Mouse (Mus musculus) bone marrow macrophage, adult 2 months (primary cell): Measurements from ENCODE around the gene Magi2. TPM values are rescaled to one million over a fixed set of nuclear protein-coding genes. Genes with fewer than 3 reads are reported as not detected.

ENCODE experiments used
- H3K27ac ChIP-seq: 2 replicates; pipeline ENCODE4 v1.5.1; 2012; ENCODE audit warnings: low read depth, low read length; ENCODE audit not compliant: insufficient read depth
- H3K4me1 ChIP-seq: 2 replicates; pipeline ENCODE4 v1.6.1; 2012; ENCODE audit warnings: low read length; ENCODE audit not compliant: control insufficient read depth, insufficient read depth
- H3K4me3 ChIP-seq: 2 replicates; pipeline ENCODE4 v1.5.1; 2012; ENCODE audit warnings: mild to moderate bottlenecking, low read length, moderate library complexity; ENCODE audit not compliant: insufficient read depth
- CTCF ChIP-seq: IDR thresholded peaks from 2 replicates; pipeline ENCODE4 v1.5.1; 2012; ENCODE audit warnings: low read depth, mild to moderate bottlenecking, low read length, moderate library complexity
- POLR2A ChIP-seq: IDR thresholded peaks from 2 replicates; pipeline ENCODE4 v1.6.1; 2012; ENCODE audit warnings: mild to moderate bottlenecking, low read depth, low read length, borderline replicate concordance
- polyA plus RNA-seq: library from polyadenylated mRNA; stranded (reverse); fragments of >200 nt; gene quantifications from 2 replicates; pipeline ENCODE4 v1.2.4, GENCODE M21; 2012; ENCODE audit not compliant: missing spikeins, insufficient read depth, insufficient read length

Magi2 gene
- polyA plus RNA-seq, 1 experiment, result 0.46 TPM

DNA sequence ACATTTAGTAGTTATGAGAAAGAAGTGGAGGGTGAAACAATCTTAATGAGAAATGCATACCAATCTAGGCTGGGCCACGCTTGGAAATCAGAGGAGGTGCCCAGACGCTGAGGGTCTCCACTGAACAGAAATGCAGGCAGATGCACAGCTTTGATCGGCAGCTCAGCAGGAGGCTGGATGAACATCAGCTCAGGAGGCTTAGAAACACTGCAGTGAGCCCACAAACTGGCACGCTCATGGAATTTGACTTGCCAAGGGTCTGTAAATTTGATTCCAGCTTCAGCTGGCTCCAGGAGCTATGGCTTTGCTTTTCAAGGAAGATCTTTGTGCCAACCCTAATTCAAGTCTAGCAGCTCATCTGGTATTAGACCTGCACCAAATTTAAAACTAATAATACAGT, 187.7 kb downstream of the Magi2 start:
- H3K27ac ChIP-seq, result no peak overlapping the region
- no peak for TF ChIP-seq POLR2A
- TF ChIP-seq CTCF, result no peak
- H3K4me3 ChIP-seq, result no peak overlapping the region
- H3K4me1 ChIP-seq, result no peaks in the 10 kb centered on the region

GRCm38 (mm10) chr5:19429290-19429689, 202.5 kb downstream of the Magi2 start:
- TF ChIP-seq CTCF, result no peak
- TF ChIP-seq POLR2A, result no peak
- Histone ChIP-seq H3K27ac (no peak overlapping the region), H3K4me1 (no peaks in the 10 kb centered on the region), H3K4me3 (no peak overlapping the region)

- Histone ChIP-seq H3K4me3 (no peak overlapping the region), H3K27ac (no peak overlapping the region)
- TF ChIP-seq CTCF (no peak), POLR2A (no peak)
These were observed 235.7 kb downstream of the Magi2 start for GRCm38 (mm10) chr5:19462541-19462940.

GRCm38 (mm10) chr5:19465383-19465782, 238.5 kb downstream of the Magi2 start:
- no peaks in the 10 kb centered on the region for H3K4me1 ChIP-seq
- no peak overlapping the region for H3K4me3 ChIP-seq
- TF ChIP-seq CTCF, result no peak
- TF ChIP-seq POLR2A, result no peak
- no peak overlapping the region for H3K27ac ChIP-seq

More at GRCm38 (mm10) chr5:19462541-19462940, 235.7 kb downstream of the Magi2 start:
- H3K4me1 ChIP-seq, result no peaks in the 10 kb centered on the region

DNA sequence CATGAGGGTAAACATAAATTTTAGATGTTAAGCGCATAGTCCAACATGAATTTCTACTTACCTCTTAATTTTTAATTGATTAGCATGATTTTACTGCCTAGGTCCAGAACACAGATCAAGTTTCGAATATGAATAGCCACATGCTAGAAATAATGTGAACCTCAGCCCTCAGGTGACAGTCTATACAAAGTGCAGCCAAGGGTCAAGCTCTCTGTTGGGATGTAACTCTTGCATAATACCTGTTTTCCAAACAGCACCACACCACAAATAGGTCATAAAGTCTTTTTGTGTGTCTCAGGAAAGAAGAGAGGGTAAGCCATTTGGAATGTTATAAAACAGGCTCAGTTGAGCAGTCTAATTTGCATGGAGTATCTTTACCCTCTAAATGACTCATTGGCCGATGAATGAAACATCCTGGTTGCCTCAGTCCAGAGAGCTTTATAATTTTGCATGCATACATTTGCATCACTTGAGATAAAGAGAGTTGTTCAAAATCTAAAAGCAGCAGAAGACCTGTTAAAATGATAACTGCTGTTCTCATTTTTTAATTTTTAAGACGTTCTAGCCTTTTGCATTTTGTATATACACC, 246.1 kb downstream of the Magi2 start:
- Histone ChIP-seq H3K4me1 (no peaks in the 10 kb centered on the region), H3K27ac (no peak overlapping the region), H3K4me3 (no peak overlapping the region)
- no peak for TF ChIP-seq POLR2A
- TF ChIP-seq CTCF, result no peak

- Histone ChIP-seq H3K27ac (no peak overlapping the region), H3K4me1 (no peaks in the 10 kb centered on the region), H3K4me3 (no peak overlapping the region)
- TF ChIP-seq CTCF (no peak), POLR2A (no peak)
These were observed 256.1 kb downstream of the Magi2 start for GRCm38 (mm10) chr5:19482981-19483380.

- Histone ChIP-seq H3K4me3 (no peak overlapping the region), H3K27ac (no peak overlapping the region), H3K4me1 (no peaks in the 10 kb centered on the region)
- TF ChIP-seq POLR2A (no peak), CTCF (no peak)
These were observed 261.1 kb downstream of the Magi2 start for GRCm38 (mm10) chr5:19487947-19488346.

- H3K27ac ChIP-seq, result no peak overlapping the region
- H3K4me3 ChIP-seq, result no peak overlapping the region
- no peaks in the 10 kb centered on the region for H3K4me1 ChIP-seq
- no peak for TF ChIP-seq POLR2A
- TF ChIP-seq CTCF, result no peak
These were observed 274.2 kb downstream of the Magi2 start for GRCm38 (mm10) chr5:19501005-19501404.

DNA sequence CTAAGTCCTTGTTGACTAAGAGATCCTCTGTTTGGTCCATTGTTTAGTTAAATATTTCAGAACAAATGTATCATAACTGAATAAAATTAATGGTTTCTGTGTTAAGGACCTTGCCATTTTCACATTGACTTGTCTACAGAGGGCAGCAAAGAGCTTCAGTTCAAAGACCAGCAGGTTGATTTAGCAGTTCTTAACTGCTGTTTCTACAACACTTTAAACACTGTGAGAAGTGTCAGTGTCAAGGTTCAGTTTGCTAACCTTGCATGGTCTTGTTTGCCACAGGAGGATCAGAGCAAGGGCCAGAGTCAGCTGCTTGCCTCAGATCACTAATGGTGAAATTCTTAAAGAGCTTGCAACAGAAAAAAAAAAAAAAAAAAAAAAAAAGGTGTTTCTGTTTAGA, 295.3 kb downstream of the Magi2 start:
- 0 out of 2 replicates have a peak, but pooled peaks cover 2% of the 10 kb centered on the region for H3K4me1 ChIP-seq
- TF ChIP-seq CTCF (no peak), POLR2A (no peak)
- no peak overlapping the region for H3K27ac ChIP-seq
- H3K4me3 ChIP-seq, result no peak overlapping the region

GRCm38 (mm10) chr5:19539348-19539747, 312.5 kb downstream of the Magi2 start:
- H3K27ac ChIP-seq, result no peak overlapping the region
- no peak overlapping the region for H3K4me3 ChIP-seq
- H3K4me1 ChIP-seq, result no peaks in the 10 kb centered on the region
- no peak for TF ChIP-seq POLR2A
- no peak for TF ChIP-seq CTCF
